Mouse (Mus musculus): ENCODE measurements around the gene Gnb4. TPM values are rescaled to one million over a fixed set of nuclear protein-coding genes. Genes with fewer than 3 reads are reported as not detected.

The Gnb4 gene
- polyA plus RNA-seq, 1 experiment from 2014 or later: 47.3 TPM

DNA sequence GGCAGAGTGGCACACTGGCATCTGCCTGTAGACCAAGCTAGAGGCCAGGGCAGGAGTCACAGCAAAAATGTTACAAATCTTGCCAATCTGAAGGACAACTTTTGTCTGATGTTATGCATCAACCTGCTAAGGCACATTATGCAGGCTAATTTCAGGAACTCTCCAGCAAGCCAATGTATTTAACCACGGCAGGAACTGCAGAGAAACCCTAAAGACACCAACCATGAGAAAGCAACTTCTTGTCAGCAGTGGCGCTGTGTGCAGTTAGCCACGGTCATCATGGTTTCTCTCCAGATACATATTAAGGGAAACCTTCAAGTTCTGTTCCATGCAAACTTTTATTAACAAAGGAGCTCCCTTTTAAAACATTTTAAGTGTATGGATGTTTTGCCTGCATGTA is 34.5 kb downstream of the Gnb4 start:
- Histone ChIP-seq H3K27ac (replicated peaks; ENCODE audit: low read depth, low read length) (no peak overlapping the region), H3K36me3 (replicated peaks; ENCODE audit: control insufficient read depth, insufficient read depth, low read depth, low read length) (no peaks in the 10 kb centered on the region; the same call in none of the 2 replicates)
- WGBS: 87% methylated on average over 3 of the region's 3 CpGs

DNA sequence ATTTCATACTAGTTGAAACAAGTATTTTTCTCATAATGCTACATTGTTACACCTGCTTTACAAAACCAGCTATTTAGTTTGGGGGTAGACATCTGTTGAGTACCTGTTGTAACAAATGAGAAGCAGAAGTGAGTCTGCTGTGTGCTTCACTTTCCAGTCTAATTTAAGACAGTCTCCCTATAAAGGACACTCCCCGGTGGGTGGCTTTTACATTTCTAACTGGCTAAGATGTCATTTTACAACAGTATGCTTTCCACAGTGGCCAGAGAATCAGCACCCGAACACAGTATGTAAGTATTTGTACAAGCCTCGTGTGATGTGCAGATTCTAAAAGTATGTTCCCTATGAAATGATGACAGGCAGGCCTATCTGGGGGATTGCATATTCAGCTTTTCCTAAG is 35.6 kb downstream of the Gnb4 start:
- no peak for DNase-seq (ENCODE audit: low spot score)
- H3K36me3 ChIP-seq (replicated peaks; ENCODE audit: control insufficient read depth, insufficient read depth, low read depth, low read length): no peaks in the 10 kb centered on the region; the same call in none of the 2 replicates
- WGBS: 82% methylated on average over 3 of the region's 3 CpGs
- H3K27ac ChIP-seq (replicated peaks; ENCODE audit: low read depth, low read length): no peak overlapping the region
- H3K4me1 ChIP-seq (ENCODE audit: control insufficient read depth, insufficient read depth, low read length): no peaks in the 10 kb centered on the region
- no peaks in the 10 kb centered on the region for H3K9me3 ChIP-seq (replicated peaks; ENCODE audit: control insufficient read depth, low read length)
- no peak overlapping the region for H3K4me3 ChIP-seq (ENCODE audit: low read depth, low read length)
- no peak overlapping the region for H3K4me2 ChIP-seq (ENCODE audit: low read depth, low read length)
- H3K27me3 ChIP-seq (ENCODE audit: control insufficient read depth, insufficient read depth, low read length): no peaks in the 10 kb centered on the region
- H3K9ac ChIP-seq (replicated peaks; ENCODE audit: low read length): no peak overlapping the region
- ATAC-seq (replicated peaks; ENCODE audit: insufficient number of reproducible peaks, low FRiP score, low TSS enrichment, low read depth): no peak

More for the DNA sequence above, 34.5 kb downstream of the Gnb4 start:
- Histone ChIP-seq H3K27me3 (ENCODE audit: control insufficient read depth, insufficient read depth, low read length) (no peaks in the 10 kb centered on the region), H3K4me1 (ENCODE audit: control insufficient read depth, insufficient read depth, low read length) (no peaks in the 10 kb centered on the region), H3K4me3 (ENCODE audit: low read depth, low read length) (no peak overlapping the region), H3K9ac (replicated peaks; ENCODE audit: low read length) (no peak overlapping the region), H3K4me2 (ENCODE audit: low read depth, low read length) (no peak overlapping the region), H3K9me3 (replicated peaks; ENCODE audit: control insufficient read depth, low read length) (no peaks in the 10 kb centered on the region)
- ATAC-seq (replicated peaks; ENCODE audit: insufficient number of reproducible peaks, low FRiP score, low TSS enrichment, low read depth) (no peak), DNase-seq (ENCODE audit: low spot score) (no peak)

DNA sequence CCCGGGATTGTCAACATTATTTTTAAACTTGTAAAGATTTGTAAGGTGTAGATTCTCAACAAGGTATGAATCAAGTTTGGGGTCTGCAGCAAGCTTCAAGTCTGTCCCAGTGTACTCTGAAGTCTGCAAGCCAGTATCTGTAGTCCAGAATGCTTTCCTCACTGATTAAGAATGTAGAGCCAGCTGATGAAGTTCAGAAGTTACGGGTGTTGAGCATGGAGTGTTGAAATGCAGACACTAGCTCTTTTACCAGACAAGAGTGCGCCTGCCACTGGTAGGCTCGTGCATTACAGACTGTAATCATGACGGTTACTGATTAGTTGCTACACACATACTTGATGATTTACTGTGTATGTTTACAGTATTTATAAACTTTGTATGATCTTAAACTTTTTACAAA is 37.6 kb downstream of the Gnb4 start:
- ATAC-seq (replicated peaks; ENCODE audit: insufficient number of reproducible peaks, low FRiP score, low TSS enrichment, low read depth) (no peak), DNase-seq (ENCODE audit: low spot score) (no peak)
- Histone ChIP-seq H3K27me3 (ENCODE audit: control insufficient read depth, insufficient read depth, low read length) (no peaks in the 10 kb centered on the region), H3K4me3 (ENCODE audit: low read depth, low read length) (no peak overlapping the region), H3K27ac (replicated peaks; ENCODE audit: low read depth, low read length) (no peak overlapping the region), H3K4me2 (ENCODE audit: low read depth, low read length) (no peak overlapping the region), H3K4me1 (ENCODE audit: control insufficient read depth, insufficient read depth, low read length) (no peaks in the 10 kb centered on the region), H3K9ac (replicated peaks; ENCODE audit: low read length) (no peak overlapping the region), H3K36me3 (replicated peaks; ENCODE audit: control insufficient read depth, insufficient read depth, low read depth, low read length) (no peaks in the 10 kb centered on the region; the same call in none of the 2 replicates), H3K9me3 (replicated peaks; ENCODE audit: control insufficient read depth, low read length) (no peaks in the 10 kb centered on the region)
- 88% methylated on average over 5 of the region's 5 CpGs for WGBS

DNA sequence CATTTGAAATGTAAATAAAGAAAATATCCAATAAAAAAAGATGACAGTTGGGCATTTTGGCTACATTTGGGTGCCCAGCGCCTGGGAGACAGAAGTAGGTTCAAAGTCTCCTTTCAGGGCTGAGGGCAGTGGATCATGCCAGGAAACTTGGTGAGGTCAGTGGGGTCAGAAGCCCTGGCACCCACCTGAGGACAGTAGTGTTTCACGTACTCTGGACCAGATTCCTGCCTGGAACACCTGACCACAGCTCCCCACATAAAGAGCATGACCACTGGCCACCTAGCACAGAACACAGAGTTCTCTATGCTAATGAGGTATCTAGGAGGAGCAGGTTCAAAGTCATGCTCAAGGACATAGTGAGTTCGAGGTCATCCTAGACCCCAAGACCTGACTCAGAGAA is 41.2 kb downstream of the Gnb4 start:
- Histone ChIP-seq H3K4me3 (ENCODE audit: low read depth, low read length) (no peak overlapping the region), H3K27me3 (ENCODE audit: control insufficient read depth, insufficient read depth, low read length) (no peaks in the 10 kb centered on the region), H3K9ac (replicated peaks; ENCODE audit: low read length) (no peak overlapping the region), H3K36me3 (replicated peaks; ENCODE audit: control insufficient read depth, insufficient read depth, low read depth, low read length) (no peaks in the 10 kb centered on the region; the same call in 1 of the 2 replicates), H3K4me2 (ENCODE audit: low read depth, low read length) (no peak overlapping the region), H3K9me3 (replicated peaks; ENCODE audit: control insufficient read depth, low read length) (no peaks in the 10 kb centered on the region), H3K4me1 (ENCODE audit: control insufficient read depth, insufficient read depth, low read length) (no peaks in the 10 kb centered on the region), H3K27ac (replicated peaks; ENCODE audit: low read depth, low read length) (no peak overlapping the region)
- ATAC-seq (replicated peaks; ENCODE audit: insufficient number of reproducible peaks, low FRiP score, low TSS enrichment, low read depth) (no peak), DNase-seq (ENCODE audit: low spot score) (no peak)
- 95% methylated on average over 3 of the region's 3 CpGs for WGBS

DNA sequence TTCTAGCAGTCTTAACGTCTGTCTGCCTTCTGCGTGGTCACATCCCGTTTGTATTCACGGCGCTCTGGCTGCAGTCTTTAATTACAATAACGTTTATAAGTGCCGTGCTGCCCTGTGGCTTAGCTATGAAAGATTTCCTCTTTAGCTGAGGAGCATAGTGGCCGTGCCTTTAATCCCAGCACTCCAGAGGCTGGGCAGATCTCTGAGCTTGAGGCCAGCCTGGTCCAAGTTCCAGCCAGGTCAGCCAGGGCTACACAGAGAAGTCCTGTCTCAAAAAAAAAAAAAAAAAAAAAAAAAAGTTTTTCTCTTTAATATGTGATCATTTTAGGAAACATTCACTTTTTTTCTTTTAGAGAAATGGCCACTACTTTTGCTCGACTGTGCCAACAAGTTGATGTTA is 42.5 kb downstream of the Gnb4 start:
- H3K4me2 ChIP-seq (ENCODE audit: low read depth, low read length): no peak overlapping the region
- no peak overlapping the region for H3K27ac ChIP-seq (replicated peaks; ENCODE audit: low read depth, low read length)
- peaks cover 2% of the 10 kb centered on the region for H3K36me3 ChIP-seq (replicated peaks; ENCODE audit: control insufficient read depth, insufficient read depth, low read depth, low read length)
- no peak overlapping the region for H3K9ac ChIP-seq (replicated peaks; ENCODE audit: low read length)
- 61% methylated on average over 9 of the region's 9 CpGs for WGBS
- no peaks in the 10 kb centered on the region for H3K4me1 ChIP-seq (ENCODE audit: control insufficient read depth, insufficient read depth, low read length)
- DNase-seq (ENCODE audit: low spot score) (no peak), ATAC-seq (replicated peaks; ENCODE audit: insufficient number of reproducible peaks, low FRiP score, low TSS enrichment, low read depth) (no peak)
- H3K4me3 ChIP-seq (ENCODE audit: low read depth, low read length): no peak overlapping the region
- no peaks in the 10 kb centered on the region for H3K9me3 ChIP-seq (replicated peaks; ENCODE audit: control insufficient read depth, low read length)
- no peaks in the 10 kb centered on the region for H3K27me3 ChIP-seq (ENCODE audit: control insufficient read depth, insufficient read depth, low read length)

DNA sequence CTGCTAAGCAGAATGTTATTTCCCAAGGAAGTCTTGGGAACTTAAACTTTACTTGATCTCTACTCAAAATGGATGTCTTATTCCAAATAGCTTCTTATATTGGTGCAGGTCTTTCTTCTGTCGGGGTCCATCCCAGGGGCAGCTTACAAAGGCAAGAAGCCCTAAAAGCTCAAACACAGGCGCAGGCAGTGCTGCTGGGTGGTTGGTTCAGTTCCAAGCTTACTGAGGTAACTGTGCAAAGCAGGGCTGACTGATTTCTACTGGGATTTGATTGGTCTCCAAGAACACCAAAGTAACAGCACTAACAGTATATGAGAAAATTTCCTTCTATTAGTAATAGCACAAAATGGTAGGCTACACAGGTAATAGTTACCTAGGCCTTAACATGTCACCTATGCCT is 43.3 kb downstream of the Gnb4 start:
- Histone ChIP-seq H3K9ac (replicated peaks; ENCODE audit: low read length) (no peak overlapping the region), H3K9me3 (replicated peaks; ENCODE audit: control insufficient read depth, low read length) (no peaks in the 10 kb centered on the region), H3K27me3 (ENCODE audit: control insufficient read depth, insufficient read depth, low read length) (no peaks in the 10 kb centered on the region), H3K4me1 (ENCODE audit: control insufficient read depth, insufficient read depth, low read length) (no peaks in the 10 kb centered on the region), H3K4me3 (ENCODE audit: low read depth, low read length) (no peak overlapping the region), H3K27ac (replicated peaks; ENCODE audit: low read depth, low read length) (no peak overlapping the region), H3K4me2 (ENCODE audit: low read depth, low read length) (no peak overlapping the region), H3K36me3 (replicated peaks; ENCODE audit: control insufficient read depth, insufficient read depth, low read depth, low read length) (peaks cover 5% of the 10 kb centered on the region)
- ATAC-seq (replicated peaks; ENCODE audit: insufficient number of reproducible peaks, low FRiP score, low TSS enrichment, low read depth) (no peak), DNase-seq (ENCODE audit: low spot score) (no peak)
- 93% methylated on average over 2 of the region's 2 CpGs for WGBS

DNA sequence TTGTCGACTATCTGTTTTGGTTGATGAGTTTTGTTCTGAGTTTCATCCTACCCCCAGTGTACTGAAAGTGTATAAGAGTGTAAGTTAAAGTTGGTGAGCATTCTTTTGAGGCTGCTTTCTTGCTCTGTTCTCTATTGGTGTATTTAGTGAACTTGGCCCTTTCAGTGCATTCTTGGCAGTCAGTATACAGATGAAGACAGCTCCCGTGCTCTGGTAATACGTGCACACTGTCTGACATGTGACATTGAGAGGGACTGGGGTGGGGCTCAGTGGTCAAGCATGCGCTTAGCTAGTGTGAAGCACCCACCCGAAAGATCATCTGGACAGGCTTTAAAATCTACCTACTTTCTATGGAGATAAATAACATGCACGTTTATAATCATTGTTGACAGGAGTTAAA is 53.0 kb downstream of the Gnb4 start:
- ATAC-seq (replicated peaks; ENCODE audit: insufficient number of reproducible peaks, low FRiP score, low TSS enrichment, low read depth): no peak
- no peaks in the 10 kb centered on the region for H3K27me3 ChIP-seq (ENCODE audit: control insufficient read depth, insufficient read depth, low read length)
- no peak overlapping the region for H3K27ac ChIP-seq (replicated peaks; ENCODE audit: low read depth, low read length)
- WGBS: 93% methylated on average over 6 of the region's 6 CpGs
- H3K9me3 ChIP-seq (replicated peaks; ENCODE audit: control insufficient read depth, low read length): no peaks in the 10 kb centered on the region
- no peak overlapping the region for H3K4me2 ChIP-seq (ENCODE audit: low read depth, low read length)
- H3K9ac ChIP-seq (replicated peaks; ENCODE audit: low read length): no peak overlapping the region
- H3K4me3 ChIP-seq (ENCODE audit: low read depth, low read length): no peak overlapping the region
- no peaks in the 10 kb centered on the region for H3K4me1 ChIP-seq (ENCODE audit: control insufficient read depth, insufficient read depth, low read length)
- peaks cover under 1% of the 10 kb centered on the region; the same call in 1 of the 2 replicates for H3K36me3 ChIP-seq (replicated peaks; ENCODE audit: control insufficient read depth, insufficient read depth, low read depth, low read length)
- DNase-seq (ENCODE audit: low spot score): no peak

DNA sequence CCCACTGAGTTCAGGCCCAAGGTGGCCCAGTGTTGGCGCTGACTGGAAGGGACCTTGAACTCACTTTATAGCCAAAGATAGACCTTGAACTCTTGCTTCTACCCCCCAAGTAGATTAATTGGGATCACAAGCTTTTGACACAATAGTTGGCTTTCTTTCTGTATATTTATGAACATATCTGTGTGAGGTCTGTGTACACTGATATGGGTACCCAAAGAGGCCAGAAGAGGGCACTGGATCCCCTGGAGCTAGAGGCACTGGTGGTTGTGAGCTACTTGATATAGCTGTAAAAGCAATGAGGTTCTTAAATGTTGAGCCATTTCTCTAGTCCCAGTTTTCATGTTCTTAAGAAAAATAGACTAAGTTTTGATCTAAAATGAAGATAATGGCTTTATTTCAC is 63.3 kb downstream of the Gnb4 start:
- WGBS: 92% methylated on average over 1 of the region's 1 CpGs
- no peaks in the 10 kb centered on the region for H3K4me1 ChIP-seq (ENCODE audit: control insufficient read depth, insufficient read depth, low read length)
- H3K9me3 ChIP-seq (replicated peaks; ENCODE audit: control insufficient read depth, low read length): no peaks in the 10 kb centered on the region
- H3K27ac ChIP-seq (replicated peaks; ENCODE audit: low read depth, low read length): no peak overlapping the region
- no peak overlapping the region for H3K4me3 ChIP-seq (ENCODE audit: low read depth, low read length)
- H3K9ac ChIP-seq (replicated peaks; ENCODE audit: low read length): no peak overlapping the region
- no peaks in the 10 kb centered on the region; the same call in 1 of the 2 replicates for H3K36me3 ChIP-seq (replicated peaks; ENCODE audit: control insufficient read depth, insufficient read depth, low read depth, low read length)
- no peak for ATAC-seq (replicated peaks; ENCODE audit: insufficient number of reproducible peaks, low FRiP score, low TSS enrichment, low read depth)
- H3K4me2 ChIP-seq (ENCODE audit: low read depth, low read length): no peak overlapping the region
- no peaks in the 10 kb centered on the region for H3K27me3 ChIP-seq (ENCODE audit: control insufficient read depth, insufficient read depth, low read length)
- peak; percentile 26 for DNase-seq (ENCODE audit: low spot score)

Measured in embryonic facial prominence, embryonic 11.5 days (tissue).